Mouse (Mus musculus): ENCODE data around the gene Nufip2. TPM values are rescaled to one million over a fixed set of nuclear protein-coding genes. Genes with fewer than 3 reads are reported as not detected.

The Nufip2 gene
- polyA plus RNA-seq, 1 experiment from 2014 or later: 5.9 TPM

- 57% methylated on average over 9 of the region's 9 CpGs for WGBS
- H3K27ac ChIP-seq: peak overlapping the region; percentile 43; the same call in 1 of the 2 replicates
- ATAC-seq (ENCODE audit: low FRiP score): no peak
Measured at GRCm38 (mm10) chr11:77775701-77776400, 89.9 kb downstream of the Nufip2 start.

GRCm38 (mm10) chr11:77777436-77777835, 91.5 kb downstream of the Nufip2 start:
- DNase-seq (ENCODE audit: low spot score) (no peak), ATAC-seq (ENCODE audit: low FRiP score) (no peak)
- Histone ChIP-seq H3K4me2 (replicated peaks) (no peak overlapping the region), H3K4me1 (replicated peaks; ENCODE audit: control insufficient read depth, insufficient read depth, low read length) (0 out of 2 replicates have a peak, but pooled peaks cover 7% of the 10 kb centered on the region), H3K9me3 (ENCODE audit: control insufficient read depth, low read length) (no peaks in the 10 kb centered on the region), H3K27me3 (ENCODE audit: control insufficient read depth, insufficient read depth, low read length) (no peaks in the 10 kb centered on the region), H3K9ac (no peak overlapping the region), H3K36me3 (replicated peaks; ENCODE audit: control insufficient read depth, insufficient read depth) (peaks cover 27% of the 10 kb centered on the region), H3K4me3 (replicated peaks; ENCODE audit: low read length) (no peak overlapping the region), H3K27ac (no peak overlapping the region)
- WGBS: 92% methylated on average over 17 of the region's 17 CpGs

More at GRCm38 (mm10) chr11:77775701-77776400, 89.9 kb downstream of the Nufip2 start:
- Histone ChIP-seq H3K4me1 (replicated peaks; ENCODE audit: control insufficient read depth, insufficient read depth, low read length) (peaks cover 10% of the 10 kb centered on the region; the same call in 1 of the 2 replicates), H3K4me3 (replicated peaks; ENCODE audit: low read length) (no peak overlapping the region), H3K27me3 (ENCODE audit: control insufficient read depth, insufficient read depth, low read length) (no peaks in the 10 kb centered on the region), H3K9ac (no peak overlapping the region), H3K36me3 (replicated peaks; ENCODE audit: control insufficient read depth, insufficient read depth) (peaks cover 25% of the 10 kb centered on the region), H3K9me3 (ENCODE audit: control insufficient read depth, low read length) (no peaks in the 10 kb centered on the region), H3K4me2 (replicated peaks) (no peak overlapping the region)
- no peak for DNase-seq (ENCODE audit: low spot score)

- Histone ChIP-seq H3K27ac (no peak overlapping the region), H3K36me3 (replicated peaks; ENCODE audit: control insufficient read depth, insufficient read depth) (peaks cover 27% of the 10 kb centered on the region), H3K4me1 (replicated peaks; ENCODE audit: control insufficient read depth, insufficient read depth, low read length) (peaks cover 7% of the 10 kb centered on the region; the same call in 1 of the 2 replicates), H3K9me3 (ENCODE audit: control insufficient read depth, low read length) (no peaks in the 10 kb centered on the region), H3K4me3 (replicated peaks; ENCODE audit: low read length) (no peak overlapping the region), H3K27me3 (ENCODE audit: control insufficient read depth, insufficient read depth, low read length) (no peaks in the 10 kb centered on the region), H3K4me2 (replicated peaks) (no peak overlapping the region), H3K9ac (no peak overlapping the region)
- ATAC-seq (ENCODE audit: low FRiP score): no peak
- WGBS: 94% methylated on average over 17 of the region's 17 CpGs
- no peak for DNase-seq (ENCODE audit: low spot score)
Measured at GRCm38 (mm10) chr11:77777937-77778336, 92.0 kb downstream of the Nufip2 start.

GRCm38 (mm10) chr11:77779240-77779639, 93.3 kb downstream of the Nufip2 start:
- 75% methylated on average over 1 of the region's 1 CpGs for WGBS
- peaks cover 20% of the 10 kb centered on the region for H3K4me1 ChIP-seq (replicated peaks; ENCODE audit: control insufficient read depth, insufficient read depth, low read length)
- ATAC-seq (ENCODE audit: low FRiP score): no peak
- no peak overlapping the region for H3K9ac ChIP-seq
- H3K27ac ChIP-seq: no peak overlapping the region
- no peak overlapping the region for H3K4me3 ChIP-seq (replicated peaks; ENCODE audit: low read length)
- peaks cover 27% of the 10 kb centered on the region for H3K36me3 ChIP-seq (replicated peaks; ENCODE audit: control insufficient read depth, insufficient read depth)
- DNase-seq (ENCODE audit: low spot score): no peak
- H3K9me3 ChIP-seq (ENCODE audit: control insufficient read depth, low read length): no peaks in the 10 kb centered on the region
- H3K27me3 ChIP-seq (ENCODE audit: control insufficient read depth, insufficient read depth, low read length): no peaks in the 10 kb centered on the region
- no peak overlapping the region for H3K4me2 ChIP-seq (replicated peaks)

- H3K4me2 ChIP-seq (replicated peaks): no peak overlapping the region
- H3K27ac ChIP-seq: no peak overlapping the region
- no peak for ATAC-seq (ENCODE audit: low FRiP score)
- H3K4me3 ChIP-seq (replicated peaks; ENCODE audit: low read length): no peak overlapping the region
- H3K36me3 ChIP-seq (replicated peaks; ENCODE audit: control insufficient read depth, insufficient read depth): peaks cover 27% of the 10 kb centered on the region
- H3K9me3 ChIP-seq (ENCODE audit: control insufficient read depth, low read length): no peaks in the 10 kb centered on the region
- H3K9ac ChIP-seq: no peak overlapping the region
- 66% methylated on average over 7 of the region's 7 CpGs for WGBS
- DNase-seq (ENCODE audit: low spot score): no peak
- H3K27me3 ChIP-seq (ENCODE audit: control insufficient read depth, insufficient read depth, low read length): no peaks in the 10 kb centered on the region
- peaks cover 32% of the 10 kb centered on the region for H3K4me1 ChIP-seq (replicated peaks; ENCODE audit: control insufficient read depth, insufficient read depth, low read length)
Measured at GRCm38 (mm10) chr11:77781088-77781487, 95.1 kb downstream of the Nufip2 start.

- no peak for DNase-seq (ENCODE audit: low spot score)
- peaks cover 36% of the 10 kb centered on the region for H3K4me1 ChIP-seq (replicated peaks; ENCODE audit: control insufficient read depth, insufficient read depth, low read length)
- H3K27me3 ChIP-seq (ENCODE audit: control insufficient read depth, insufficient read depth, low read length): no peaks in the 10 kb centered on the region
- H3K36me3 ChIP-seq (replicated peaks; ENCODE audit: control insufficient read depth, insufficient read depth): peaks cover 26% of the 10 kb centered on the region
- 89% methylated on average over 7 of the region's 7 CpGs for WGBS
- H3K27ac ChIP-seq: no peak overlapping the region
- no peak for ATAC-seq (ENCODE audit: low FRiP score)
- H3K9ac ChIP-seq: no peak overlapping the region
- H3K4me3 ChIP-seq (replicated peaks; ENCODE audit: low read length): no peak overlapping the region
- no peak overlapping the region for H3K4me2 ChIP-seq (replicated peaks)
- H3K9me3 ChIP-seq (ENCODE audit: control insufficient read depth, low read length): no peaks in the 10 kb centered on the region
Measured at GRCm38 (mm10) chr11:77782104-77782815, 96.3 kb downstream of the Nufip2 start.

GRCm38 (mm10) chr11:77783211-77783746, 97.3 kb downstream of the Nufip2 start:
- Histone ChIP-seq H3K27ac (peak overlapping the region; percentile 64), H3K9me3 (ENCODE audit: control insufficient read depth, low read length) (no peaks in the 10 kb centered on the region), H3K9ac (no peak overlapping the region), H3K27me3 (ENCODE audit: control insufficient read depth, insufficient read depth, low read length) (no peaks in the 10 kb centered on the region), H3K4me3 (replicated peaks; ENCODE audit: low read length) (no peak overlapping the region), H3K4me2 (replicated peaks) (peak overlapping the region; percentile 4; the same call in 1 of the 2 replicates), H3K36me3 (replicated peaks; ENCODE audit: control insufficient read depth, insufficient read depth) (peaks cover 16% of the 10 kb centered on the region), H3K4me1 (replicated peaks; ENCODE audit: control insufficient read depth, insufficient read depth, low read length) (peaks cover 36% of the 10 kb centered on the region)
- 55% methylated on average over 10 of the region's 10 CpGs for WGBS
- no peak for ATAC-seq (ENCODE audit: low FRiP score)
- DNase-seq (ENCODE audit: low spot score): no peak

GRCm38 (mm10) chr11:77783747-77784646, 98.0 kb downstream of the Nufip2 start:
- peaks cover 36% of the 10 kb centered on the region for H3K4me1 ChIP-seq (replicated peaks; ENCODE audit: control insufficient read depth, insufficient read depth, low read length)
- no peak overlapping the region for H3K9ac ChIP-seq
- no peaks in the 10 kb centered on the region for H3K9me3 ChIP-seq (ENCODE audit: control insufficient read depth, low read length)
- DNase-seq (ENCODE audit: low spot score): no peak
- peak overlapping the region; percentile 64 for H3K27ac ChIP-seq
- peak; percentile 52; the same call in 1 of the 2 replicates for ATAC-seq (ENCODE audit: low FRiP score)
- H3K36me3 ChIP-seq (replicated peaks; ENCODE audit: control insufficient read depth, insufficient read depth): peaks cover 10% of the 10 kb centered on the region; the same call in 1 of the 2 replicates
- no peak overlapping the region for H3K4me3 ChIP-seq (replicated peaks; ENCODE audit: low read length)
- 60% methylated on average over 18 of the region's 18 CpGs for WGBS
- H3K4me2 ChIP-seq (replicated peaks): peak overlapping the region; percentile 4; the same call in 1 of the 2 replicates
- H3K27me3 ChIP-seq (ENCODE audit: control insufficient read depth, insufficient read depth, low read length): no peaks in the 10 kb centered on the region

Data from hindbrain, embryonic 14.5 days (tissue).